Mouse (Mus musculus) B cell, adult 67 days (primary cell): ENCODE data around the gene Fam229b. TPM values are rescaled to one million over a fixed set of nuclear protein-coding genes. Genes with fewer than 3 reads are reported as not detected.

Experiments
- total RNA-seq, 2 experiments: library from RNA; stranded (reverse); gene quantifications; 4 replicates each; pipeline ENCODE4 v1.2.4; 2023

Gene Fam229b
- total RNA-seq: under 1 TPM in 1 of 2 experiments, not detected in 1; 0.84 TPM

DNA sequence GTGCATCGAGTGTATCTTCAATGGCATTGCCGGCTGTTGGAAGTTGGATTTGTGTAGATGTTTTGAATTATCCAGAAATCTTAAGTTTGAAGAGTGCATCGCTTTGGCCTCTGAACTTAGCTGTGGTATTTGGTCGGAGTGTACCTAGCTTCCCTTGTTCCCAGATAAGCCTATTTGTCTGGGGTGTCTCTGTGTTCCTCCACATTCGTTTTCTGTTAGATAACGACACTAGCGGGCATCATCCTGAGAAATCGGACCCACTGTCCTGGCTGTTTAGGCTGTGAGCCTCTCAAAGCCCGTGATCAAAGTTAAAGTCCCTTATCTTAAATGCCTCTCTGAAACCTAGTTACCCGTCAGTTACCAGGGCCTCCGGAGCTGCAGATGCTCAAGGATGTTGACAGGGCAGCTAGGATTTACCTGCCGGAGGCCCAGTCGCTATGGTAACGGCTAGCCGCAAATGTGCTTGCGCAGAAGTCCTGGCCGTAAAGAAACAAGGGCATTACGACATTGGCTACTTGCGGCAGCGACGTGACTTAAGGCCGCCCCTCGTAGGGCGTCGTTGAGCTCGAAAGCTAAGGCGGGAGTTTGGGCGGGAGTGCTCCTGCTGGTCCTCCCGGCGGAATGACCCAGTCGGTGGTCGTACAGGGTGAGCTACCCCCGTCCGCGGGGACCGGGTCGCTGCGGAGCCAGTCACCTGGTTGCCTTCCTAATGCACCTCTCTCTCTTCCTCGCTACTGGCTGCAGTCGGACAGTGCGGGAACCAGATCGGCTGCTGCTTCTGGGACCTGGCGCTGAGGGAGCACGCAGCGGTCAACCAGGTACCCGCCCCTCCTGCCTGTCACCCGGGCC is at the start of gene Fam229b, which contains the start of gene Tube1:
TSS of gene Fam229b (minus strand) at position 453 of the 849 bp plus-strand sequence.
TSS of gene Tube1 (plus strand) at position 515 of the 849 bp plus-strand sequence.

DNA sequence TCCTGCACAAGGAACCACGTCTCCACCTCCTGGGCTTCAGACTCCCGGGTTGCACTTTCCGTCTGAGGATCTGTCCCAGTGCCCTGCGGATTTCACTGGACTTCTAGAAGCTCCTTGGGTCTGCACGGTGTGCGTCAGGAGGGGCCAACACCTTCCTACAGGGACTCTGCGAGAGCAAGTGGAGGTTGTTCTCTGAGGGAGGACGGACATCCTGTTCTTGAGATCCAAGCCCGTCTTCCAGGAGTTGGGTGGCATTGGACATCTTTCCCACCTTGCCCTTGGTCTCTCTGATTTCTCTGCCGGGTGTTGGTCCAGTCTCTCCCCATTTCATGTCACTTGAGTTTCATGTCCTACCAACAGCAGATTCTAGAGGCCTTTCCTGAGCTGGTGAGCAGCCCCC is 30.0 kb upstream of the Fam229b start, which contains the start of gene Ccn6:
TSS of gene Ccn6 (minus strand) at position 101 of the 400 bp plus-strand sequence.

Other genes starting within 250 kb of the Fam229b start
- gene Lama4, start 168.4 kb downstream of the Fam229b start, total RNA-seq: not detected
- gene Tube1, start 62 bp upstream of the Fam229b start, total RNA-seq: 1 to 10 TPM; 6.1 to 6.9 TPM
- gene Ccn6, start 29.9 kb upstream of the Fam229b start, total RNA-seq: 1 to 10 TPM in 1 of 2 experiments, not detected in 1; 1.3 TPM
- gene Fyn, start 234.9 kb upstream of the Fam229b start, total RNA-seq: 10 to 100 TPM; 52.8 to 60.1 TPM